Mouse (Mus musculus): ENCODE results near the gene Zbtb7a.
A peak's percentile ranks its signal among the peaks of the same experiment; 100 is the strongest.

Gene Zbtb7a

DNA sequence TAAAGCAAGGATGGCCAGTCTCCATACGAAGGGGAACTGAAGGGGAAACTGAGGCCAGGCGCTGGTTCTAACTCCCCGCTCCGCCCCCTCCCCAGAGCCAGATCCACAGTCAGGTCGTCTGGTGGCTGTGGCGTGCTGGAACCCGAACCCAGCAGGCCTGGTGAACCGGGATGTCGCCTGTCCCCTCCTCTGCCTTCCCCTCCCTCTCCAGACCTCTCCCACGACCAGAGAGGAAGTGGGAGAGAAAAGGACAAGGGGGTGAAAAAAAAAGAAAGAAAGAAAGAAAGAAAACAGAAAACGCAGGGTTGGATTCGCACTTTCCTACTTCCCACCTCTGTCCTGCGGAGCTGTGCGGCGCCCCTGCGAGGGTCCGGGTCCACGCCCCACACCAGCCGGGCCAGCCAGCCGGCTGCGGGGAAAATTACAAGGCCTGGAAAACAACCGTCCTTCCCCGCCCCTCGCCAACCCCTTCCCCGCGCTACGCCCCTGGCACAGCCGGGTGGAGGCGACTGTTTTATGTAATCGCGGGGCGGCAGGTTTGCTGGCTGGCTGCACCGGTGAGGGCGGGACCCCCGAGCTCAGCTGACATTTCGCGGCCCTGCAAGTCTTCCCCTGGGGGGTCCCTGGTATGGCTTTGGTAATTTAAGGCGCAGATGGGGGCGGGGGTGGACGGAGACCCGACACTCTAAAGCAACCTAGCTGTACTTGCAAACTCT lies at the start of gene Zbtb7a:
Zbtb7a (plus strand) TSS at position 255 of the 716 bp plus-strand sequence.
- DNase-seq (ENCODE audit: low read depth), result peak; percentile 61

DNA sequence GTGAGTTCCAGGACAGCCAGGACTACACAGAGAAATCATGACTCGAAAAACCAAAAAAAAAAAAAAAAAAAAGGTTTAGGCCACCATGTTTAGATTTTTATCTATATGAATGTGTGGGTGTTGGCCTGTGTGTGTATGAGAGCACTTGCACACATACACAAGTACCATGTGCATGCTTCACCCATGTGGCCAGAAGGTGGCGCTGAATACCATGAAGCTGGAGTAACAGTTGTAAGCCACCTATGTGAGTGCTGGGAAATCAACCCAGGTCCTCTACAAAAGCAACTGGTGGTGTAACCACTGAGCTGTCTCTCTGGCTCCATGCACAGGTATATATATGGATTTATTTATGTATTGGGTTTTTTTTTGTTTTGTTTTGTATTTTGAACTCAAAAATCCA lies 48.0 kb upstream of the Zbtb7a start:
- peak; percentile 67 for DNase-seq (ENCODE audit: low read depth)

DNA sequence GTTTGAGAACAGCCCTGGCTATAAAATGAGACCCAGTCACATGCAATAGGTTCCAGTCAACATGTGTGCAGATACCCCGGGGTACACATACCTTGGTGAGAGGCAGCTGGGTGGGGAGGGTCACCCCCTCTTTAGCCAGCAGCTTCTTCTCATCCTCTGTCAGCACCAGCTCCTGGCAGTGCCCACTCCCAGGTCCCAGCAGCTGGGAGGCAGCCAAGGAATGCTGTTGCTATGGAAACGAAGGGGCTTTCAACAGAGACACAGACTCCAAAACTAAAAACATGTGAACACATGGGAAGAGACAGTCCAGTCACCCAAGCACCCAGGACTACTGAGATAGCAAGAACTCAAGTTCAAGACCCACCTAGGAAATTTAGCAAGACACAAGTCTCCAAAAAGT lies 45.8 kb upstream of the Zbtb7a start:
- no peak for DNase-seq (ENCODE audit: low read depth)

DNA sequence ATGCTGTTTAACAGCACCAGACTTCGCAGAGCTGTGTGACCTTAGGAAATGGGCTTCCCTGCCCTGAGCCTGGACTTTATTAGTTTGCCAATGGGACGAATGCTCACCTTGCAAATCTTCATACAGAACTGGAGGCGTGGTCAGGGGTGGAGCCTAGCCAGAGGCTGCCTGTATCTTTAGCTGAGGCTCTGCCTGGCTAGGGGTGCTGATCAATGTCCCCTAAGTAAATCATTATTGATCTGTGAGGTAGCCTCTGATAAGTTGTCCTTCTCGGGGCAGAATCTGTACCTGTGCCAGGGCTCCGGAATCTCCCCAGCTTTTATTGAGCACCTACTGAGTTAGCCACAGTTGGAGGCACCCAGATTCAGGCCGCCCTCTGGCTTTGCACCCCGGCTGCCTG lies 44.4 kb upstream of the Zbtb7a start:
- no peak for DNase-seq (ENCODE audit: low read depth)

DNA sequence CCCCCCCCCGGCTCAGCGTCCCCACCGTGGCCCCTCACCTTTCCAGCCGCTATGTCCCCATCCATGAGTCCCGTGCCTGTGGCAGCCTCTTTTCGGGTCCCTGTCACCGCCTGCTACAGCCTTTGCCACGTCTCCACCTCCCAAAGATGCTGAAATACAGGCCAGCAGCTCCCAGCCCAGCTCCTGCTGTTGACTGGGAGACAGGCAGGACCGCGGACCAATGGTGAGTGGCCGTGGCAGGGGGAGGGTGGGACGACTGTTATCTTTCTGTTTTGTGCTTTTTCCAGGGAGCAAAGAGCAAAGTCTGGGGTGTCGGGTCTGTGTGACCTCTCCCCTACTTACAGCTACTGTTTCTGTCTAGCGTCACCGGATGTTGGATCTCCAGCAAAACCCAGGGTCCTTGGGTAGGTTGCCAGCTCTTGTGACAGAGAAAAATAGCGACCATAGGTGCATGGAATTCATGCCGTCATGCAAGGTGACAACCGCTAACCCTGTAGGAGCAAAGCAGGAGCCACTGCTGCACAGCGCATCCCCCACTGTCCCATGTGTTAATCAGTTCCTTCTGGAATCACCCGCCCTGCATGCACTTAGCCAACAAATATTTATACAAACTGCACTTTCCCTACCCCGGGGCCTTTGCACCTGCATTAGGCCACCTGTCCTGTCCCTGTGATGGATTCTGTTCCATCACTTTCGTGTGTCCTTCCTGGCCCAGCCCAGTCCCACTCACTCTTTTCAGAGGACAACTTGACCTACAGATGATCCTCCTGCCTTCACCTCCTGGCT lies 42.4 kb upstream of the Zbtb7a start:
- DNase-seq (ENCODE audit: low read depth), result no peak

DNA sequence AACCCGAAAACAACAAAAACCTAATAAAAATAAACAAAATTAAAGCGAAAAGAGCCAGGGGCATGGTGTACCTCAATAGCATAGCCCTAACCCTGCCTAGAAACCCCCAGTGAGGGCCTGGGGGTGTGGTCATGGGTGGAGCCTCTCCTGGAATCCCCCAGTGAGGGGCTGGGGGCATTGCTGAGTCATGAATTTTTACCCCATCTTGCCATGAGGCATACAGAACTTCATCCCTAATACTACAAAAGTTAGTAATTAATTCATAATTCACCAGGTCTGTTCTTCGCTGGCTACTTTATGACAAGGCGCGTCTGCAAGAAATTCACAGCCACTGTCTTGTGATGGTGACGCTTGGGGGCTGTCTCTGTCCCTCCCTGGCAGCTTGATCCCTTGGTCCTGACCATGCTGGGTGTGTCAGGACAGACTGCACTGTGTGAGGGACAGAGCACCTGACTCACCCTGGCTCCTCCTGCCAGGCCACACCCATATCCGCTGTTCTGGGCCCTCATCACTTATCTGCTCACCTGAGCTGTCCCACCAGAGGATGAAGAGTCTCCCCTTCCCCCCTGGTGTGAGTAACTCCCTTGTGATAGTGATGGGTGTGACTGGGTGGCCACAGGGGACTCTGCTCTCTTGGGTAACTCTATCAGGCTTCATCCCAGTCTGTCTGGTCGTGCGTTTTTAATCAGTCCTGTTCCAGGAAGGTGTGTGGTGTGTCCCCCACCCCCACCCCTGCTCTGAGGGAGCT lies 39.9 kb upstream of the Zbtb7a start:
- DNase-seq (ENCODE audit: low read depth), result no peak

DNA sequence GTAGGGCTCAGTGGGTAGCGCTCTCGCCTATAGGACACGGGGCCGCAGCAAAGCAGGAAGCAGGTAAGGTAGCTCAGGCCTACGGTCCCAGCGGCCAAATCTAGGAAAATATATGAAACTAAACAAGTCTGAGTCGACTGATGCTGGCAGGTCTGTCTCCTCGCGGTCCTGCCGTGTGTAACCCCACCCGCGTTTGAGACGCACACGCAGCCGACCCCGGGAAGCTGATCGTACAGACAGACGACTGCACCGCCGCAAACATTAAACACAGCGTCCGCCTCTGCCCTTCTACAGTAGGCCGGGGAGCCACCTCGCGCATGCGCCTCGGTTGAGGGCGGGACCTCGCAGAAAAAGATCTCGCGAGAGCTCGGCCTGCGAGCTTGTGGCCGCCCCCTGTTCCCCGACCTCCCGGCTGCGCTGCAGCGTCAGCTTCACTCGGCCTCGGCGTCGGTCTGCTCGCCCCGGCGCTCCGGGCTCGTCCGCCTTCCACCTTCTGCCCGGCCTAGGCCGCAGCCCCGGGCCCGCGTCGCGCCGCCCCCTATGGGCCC lies 29.4 kb upstream of the Zbtb7a start, which contains the start of gene Map2k2:
Map2k2 (plus strand) TSS at position 351 of the 548 bp plus-strand sequence.
- DNase-seq (ENCODE audit: low read depth), result peak; percentile 99

DNA sequence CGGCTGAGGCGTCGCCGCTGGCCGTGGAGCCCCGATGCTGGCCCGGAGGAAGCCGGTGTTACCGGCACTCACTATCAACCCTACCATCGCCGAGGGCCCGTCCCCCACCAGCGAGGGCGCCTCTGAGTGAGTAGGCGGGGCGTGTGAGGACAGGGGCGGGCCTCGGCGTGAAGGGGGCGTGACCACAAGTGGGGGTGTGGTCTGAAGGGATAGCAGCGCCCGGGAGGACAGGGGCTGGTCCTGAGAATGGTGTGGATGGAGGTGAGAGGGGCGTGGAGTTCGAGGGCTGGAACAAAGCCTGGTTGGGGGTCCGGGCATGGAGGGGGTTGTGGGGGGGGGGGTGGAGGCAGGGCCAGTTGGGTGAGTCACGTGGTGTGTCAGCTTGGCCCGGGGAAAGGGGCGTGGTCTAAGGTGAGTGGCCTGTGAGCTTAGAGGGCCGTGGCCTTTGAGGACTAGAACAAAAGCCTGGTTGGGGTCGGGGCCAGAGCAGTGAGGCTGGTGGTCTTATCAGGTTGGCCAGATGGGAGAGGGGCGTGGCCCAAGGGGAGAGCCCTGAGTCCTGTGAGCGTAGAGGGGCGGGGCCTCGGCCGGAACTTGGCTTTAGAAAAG lies 28.8 kb upstream of the Zbtb7a start:
- DNase-seq (ENCODE audit: low read depth), result peak; percentile 93

DNA sequence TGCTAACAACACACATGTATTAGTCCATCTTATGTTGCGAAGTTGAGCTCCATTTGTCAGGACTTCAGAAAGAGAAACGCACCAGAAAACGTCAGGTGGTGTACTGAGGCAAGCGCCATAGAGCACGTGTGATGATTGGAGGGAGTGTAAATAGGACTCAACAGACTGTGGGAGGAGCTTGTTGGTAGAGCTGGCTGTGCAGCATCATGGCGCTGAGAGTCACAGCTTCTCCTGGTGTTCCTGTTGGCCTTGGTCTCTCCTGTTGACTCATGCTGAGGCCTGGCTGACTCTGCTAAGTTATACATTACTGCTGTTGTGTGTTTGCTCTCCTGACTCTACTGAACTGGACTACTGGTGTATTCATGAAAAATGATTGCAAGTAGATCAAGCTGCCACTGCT lies 22.1 kb upstream of the Zbtb7a start:
- DNase-seq (ENCODE audit: low read depth), result no peak

DNA sequence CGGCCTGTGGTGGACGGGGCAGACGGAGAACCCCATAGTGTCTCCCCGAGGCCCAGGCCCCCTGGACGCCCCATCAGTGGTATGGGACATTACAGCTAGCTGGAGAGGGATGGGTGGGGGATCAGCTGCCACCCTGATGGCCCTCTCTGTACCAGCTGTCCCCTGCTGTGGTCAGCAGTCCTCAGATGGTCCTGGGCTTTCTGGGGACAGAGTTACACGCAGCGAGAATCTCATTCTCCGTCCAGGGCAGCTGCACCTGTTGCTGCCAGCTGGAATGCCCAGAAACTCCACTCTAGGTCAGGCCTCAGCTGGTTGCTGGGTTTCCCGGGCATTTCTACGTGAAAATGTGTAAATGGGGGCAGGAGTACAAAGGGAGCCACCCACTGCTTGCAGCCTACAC lies 15.4 kb upstream of the Zbtb7a start:
- DNase-seq (ENCODE audit: low read depth), result no peak

DNA sequence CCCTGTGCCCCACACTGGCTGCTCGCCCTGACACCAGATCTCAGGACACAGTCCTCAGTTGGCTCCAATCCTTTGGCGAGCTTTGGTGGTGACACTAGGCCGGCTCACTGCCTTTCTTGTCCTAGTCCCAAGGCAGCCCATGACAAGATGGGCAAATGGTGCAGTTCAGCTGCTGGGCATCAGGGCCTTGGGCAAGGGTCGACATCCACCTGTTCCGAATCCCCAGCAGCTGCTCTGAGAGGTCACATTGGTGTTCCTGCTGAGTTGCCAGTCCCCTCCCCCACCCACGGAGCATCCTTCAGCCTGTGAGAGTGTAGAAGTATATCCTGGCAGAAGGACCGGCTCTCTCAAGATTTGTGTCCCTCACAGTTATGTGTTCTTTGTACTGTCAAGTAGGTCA lies 14.4 kb upstream of the Zbtb7a start:
- DNase-seq (ENCODE audit: low read depth), result no peak

DNA sequence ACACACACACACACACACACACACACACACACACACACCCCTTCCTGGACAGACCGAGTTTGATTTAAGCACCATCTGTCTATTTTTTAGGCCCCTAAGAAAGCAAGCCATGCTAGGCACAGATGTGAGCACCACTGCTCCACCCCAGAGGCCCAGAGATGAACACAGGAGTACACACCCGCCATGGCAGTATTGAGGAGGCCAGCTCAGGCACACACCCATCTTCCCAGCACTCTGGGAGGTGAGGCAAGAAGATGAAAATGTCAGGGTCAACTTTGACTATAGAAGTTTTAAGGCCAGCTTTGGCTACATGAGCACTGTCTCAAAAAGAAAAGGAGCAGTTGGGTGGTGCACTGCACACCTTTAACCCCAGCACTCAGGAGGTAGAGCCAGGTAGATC lies 12.1 kb upstream of the Zbtb7a start:
- DNase-seq (ENCODE audit: low read depth), result no peak

DNA sequence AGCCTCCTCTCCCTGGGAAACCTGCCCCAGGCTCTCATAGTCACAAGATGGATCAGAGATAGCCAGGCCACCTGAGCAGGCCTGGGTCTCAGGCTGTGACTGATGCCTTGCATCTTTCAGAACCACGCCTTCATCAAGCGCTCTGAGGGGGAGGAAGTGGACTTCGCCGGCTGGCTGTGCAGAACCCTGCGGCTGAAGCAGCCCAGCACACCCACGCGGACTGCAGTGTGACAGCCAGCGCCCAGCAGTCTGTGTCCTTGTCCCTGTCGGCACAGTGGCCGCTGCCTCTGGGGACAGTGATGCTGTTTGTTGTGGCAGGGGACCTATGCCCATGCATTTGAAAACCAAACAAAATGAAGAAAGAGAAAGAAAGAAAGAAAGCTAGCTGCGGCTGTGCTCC lies 11.5 kb upstream of the Zbtb7a start:
- no peak for DNase-seq (ENCODE audit: low read depth)

DNA sequence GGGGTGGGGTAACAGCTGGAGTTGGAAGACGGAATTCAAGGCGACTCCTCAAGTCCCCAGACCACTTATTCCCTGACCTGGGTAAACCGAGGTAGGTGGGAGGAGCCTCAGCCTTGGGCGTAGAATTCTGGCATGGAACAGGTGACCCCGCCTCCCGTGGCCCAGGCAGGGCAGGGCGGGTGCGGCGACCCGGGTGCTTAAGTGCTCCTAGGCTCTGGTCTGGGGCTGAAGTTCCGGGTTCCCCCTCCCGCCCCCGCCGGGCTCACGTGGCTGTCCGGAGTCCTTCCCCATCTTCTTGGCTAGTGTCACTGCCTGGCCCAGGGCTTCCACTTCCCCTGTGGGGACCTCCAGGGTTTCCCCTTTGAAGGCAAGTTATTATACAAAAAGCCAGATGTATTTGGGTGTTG lies 836 bp upstream of the Zbtb7a start:
- peak; percentile 76 for DNase-seq (ENCODE audit: low read depth)

DNA sequence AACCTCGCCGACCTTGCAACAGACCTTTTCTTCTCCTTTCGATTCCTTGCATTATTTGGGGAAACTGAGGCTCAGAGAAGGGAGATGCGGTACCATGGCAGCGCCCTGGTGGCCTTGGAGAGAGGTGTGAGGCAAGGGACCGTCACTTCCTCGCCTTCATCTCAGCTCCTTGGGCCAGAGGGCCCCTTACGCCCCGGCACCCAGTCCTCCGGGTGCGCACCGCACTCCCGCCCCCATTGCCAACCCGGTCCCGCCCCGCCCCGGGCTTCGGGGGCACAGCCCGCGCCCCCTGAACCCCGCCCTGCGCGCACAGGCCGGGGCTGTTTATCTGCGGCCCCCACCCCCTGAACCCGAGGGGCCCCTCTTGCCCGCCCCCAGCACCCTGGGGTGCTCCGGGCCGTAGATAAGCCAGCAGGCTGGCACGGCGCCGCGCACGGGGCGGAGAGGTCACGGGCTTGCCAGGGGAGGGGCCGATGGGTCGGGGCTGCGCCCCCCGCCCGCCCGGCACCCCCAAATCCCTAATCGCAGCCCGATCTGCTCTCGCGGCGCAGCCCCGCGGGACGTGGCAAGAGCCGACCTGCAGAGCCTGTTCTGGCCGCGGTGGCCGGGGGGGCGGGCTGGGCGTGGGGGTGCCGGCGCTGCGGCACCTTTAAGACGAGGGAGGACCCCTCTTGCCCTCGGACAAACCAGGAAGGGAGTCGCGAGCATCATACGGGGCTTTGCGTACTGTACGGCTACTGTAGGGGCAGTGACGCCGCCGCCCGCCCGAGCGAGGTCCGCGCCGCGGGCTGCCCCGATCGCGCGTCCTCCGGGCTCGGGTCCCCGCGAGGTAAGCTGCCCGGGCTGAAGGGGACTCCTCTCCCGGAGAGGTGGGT lies 1.0 kb downstream of the Zbtb7a start:
- peak; percentile 79 for DNase-seq (ENCODE audit: low read depth)

DNA sequence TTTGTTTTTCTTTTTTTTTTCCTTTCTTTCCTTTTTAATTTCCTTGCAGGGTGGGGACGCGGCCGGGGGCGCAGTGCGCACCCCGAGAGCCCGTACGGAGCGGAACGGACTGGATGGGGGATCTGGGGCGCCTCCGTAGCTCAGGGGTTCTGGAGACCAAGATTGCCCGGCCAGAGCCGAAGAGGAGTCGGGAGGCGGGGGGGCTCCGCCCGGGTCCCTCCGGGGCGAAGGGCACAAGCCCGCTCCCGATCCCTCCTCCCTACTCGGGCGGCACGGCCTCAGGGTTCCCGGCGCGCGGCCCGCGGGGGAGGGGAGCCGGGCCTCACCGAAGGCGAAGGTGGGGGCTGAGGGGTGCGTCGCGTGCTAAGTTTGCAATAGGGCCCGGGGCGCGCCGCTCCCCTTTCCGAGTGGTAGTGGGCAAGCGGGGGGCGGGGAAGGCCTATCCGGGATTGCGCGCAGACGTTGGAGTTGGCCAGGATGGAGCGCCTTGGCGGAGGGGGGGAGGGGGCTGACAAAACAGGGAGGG lies 1.7 kb downstream of the Zbtb7a start:
- DNase-seq (ENCODE audit: low read depth), result peak; percentile 87

DNA sequence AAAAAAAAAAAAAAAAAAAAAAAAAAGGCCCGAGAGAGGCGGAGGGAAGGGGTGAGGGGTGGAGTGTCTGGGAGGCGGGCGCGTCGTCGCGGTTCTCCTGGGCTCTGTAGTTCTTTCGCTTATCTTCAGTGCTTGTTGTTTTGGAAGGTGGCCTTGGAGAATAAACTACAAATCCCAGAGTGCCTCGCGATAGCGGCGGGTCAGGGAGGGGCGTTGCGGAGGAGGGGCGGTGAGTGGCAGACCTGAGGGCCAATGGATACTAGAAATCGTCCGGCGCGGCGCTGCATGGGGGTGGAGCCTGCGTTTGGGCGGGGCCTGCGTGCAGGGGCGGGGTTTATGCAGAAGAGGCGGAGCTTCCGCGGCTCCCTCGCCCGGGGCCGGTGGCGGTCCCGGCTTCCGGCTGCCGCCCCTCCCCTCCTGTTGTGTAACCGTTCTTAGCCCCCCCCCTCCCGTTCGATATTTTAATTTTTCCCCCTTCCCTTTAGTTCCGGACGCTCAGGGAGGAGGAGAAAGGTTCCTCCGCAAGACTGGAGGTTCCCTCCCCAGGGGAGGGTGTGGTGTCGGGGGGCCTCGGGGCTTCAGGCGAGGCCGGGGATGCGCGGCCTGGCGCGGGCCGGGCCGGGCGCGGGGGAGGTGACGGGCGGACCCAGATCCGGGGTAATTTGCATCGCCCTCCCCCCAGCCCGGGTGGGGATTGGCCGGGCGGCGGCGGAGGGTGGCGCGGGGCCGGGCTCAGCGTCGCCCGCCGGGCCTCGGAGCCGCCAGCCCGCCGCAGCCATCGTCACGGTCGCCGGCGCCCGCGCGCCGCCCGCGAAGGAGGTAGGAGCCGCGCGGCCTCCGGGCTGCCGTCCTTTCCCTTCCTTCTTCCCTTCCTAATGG lies 2.5 kb downstream of the Zbtb7a start:
- DNase-seq (ENCODE audit: low read depth), result peak; percentile 99

DNA sequence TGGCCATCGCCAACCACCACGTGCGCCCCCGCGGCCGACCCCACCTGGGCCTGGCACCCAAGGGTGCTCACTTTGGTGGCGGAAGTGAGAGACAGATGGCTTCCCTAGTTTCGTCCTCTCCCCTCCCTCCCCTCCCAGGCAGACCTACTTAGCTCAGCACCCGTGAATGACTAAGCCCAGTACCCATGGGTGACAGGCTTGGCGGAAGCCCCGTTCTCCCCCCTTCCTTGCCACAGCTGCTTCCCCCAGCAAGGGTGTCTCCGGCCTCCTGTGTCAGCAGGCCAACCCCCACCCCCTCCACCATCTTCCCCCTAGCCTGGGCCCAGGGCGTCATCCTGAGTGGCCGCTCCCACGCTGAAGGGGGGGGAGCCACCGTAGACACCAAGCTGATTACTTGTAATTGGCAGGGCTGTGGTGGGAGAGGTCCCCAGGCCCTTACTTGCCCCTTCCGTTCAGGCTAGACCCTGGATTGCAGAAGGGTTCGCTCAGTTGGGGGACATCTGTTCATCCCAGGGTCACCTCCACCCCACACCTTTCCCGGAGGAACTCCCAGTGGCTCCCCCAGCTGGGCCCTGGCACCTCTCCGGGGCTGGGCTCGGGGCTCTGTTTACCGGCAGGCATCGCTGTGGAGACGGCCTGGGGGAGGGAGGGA lies 3.2 kb downstream of the Zbtb7a start:
- DNase-seq (ENCODE audit: low read depth), result peak; percentile 85

DNA sequence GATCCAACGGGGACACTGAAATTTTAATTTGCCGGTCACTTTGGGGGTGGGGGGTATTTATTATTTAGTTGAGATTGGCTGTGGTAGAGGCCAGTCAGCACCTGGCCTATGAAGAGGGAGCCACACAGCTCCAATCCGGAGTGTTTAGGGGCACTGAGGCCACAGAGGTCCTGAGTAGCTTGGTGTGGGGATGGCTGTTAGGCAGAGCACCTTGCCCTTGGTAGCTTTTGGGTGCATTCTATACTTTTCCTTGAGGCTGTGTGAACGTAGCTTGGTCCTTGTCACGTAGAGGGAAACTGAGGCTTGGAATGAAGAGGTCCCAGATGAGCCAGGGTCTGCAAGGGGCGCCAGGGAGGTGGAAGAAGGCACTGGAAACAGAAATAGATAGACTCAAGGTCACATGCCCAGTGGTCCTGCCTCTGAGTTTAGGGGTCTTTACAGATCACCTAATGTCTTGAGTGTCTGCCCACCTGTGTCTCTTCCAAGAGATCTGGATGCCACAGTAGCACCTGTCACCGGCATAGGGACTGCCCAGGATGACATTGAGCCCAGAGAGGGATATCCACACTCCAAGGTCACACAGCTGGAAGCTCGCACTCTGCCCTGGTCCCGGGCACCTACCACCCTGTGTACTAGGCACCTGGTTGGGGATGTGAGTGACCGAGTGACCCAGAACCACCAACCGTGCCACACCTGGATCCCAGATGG lies 4.0 kb downstream of the Zbtb7a start:
- DNase-seq (ENCODE audit: low read depth), result no peak

Data from induced T-regulatory cell, adult 2 months (primary cell).